Mouse (Mus musculus): ENCODE data around the gene B830017H08Rik. TPM values are rescaled to one million over a fixed set of nuclear protein-coding genes. Genes with fewer than 3 reads are reported as not detected.

Gene B830017H08Rik
- polyA plus RNA-seq, 1 experiment from 2014 or later: not detected

DNA sequence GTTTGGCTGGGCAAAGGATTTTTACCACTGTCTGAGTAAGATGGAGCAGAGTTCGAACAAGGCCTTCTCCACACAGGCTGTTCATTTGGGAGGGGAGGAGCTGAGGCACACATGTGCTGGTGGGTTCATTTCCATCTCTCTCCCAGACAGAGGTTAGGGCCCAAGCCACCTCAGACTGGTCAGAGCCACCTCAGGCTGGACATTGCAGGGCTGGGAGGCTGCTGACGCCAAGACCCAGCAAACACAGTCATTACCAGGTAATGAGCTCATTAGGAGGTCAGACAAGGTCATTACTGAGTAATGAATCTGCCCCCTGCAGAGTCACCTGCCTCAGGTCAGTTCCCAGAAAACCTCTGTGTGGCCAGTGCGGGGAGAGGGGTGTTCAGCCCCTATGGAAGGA, 4.1 kb upstream of the B830017H08Rik start:
- Histone ChIP-seq H3K4me2 (ENCODE audit: low read length) (no peak overlapping the region), H3K9ac (ENCODE audit: low read length) (no peak overlapping the region), H3K4me1 (ENCODE audit: control insufficient read depth in 2 of 2, insufficient read depth in 2 of 2, low read length in 2 of 2) (peaks cover 0 to 4% of the 10 kb centered on the region in 2 experiments; a peak in 2 of 4 replicates), H3K9me3 (ENCODE audit: control insufficient read depth, low read length) (no peaks in the 10 kb centered on the region), H3K4me3 (ENCODE audit: control insufficient read depth in 1 of 2, insufficient read depth in 1 of 2, low read depth in 1 of 2, low read length in 2 of 2) (no peak overlapping the region), H3K36me3 (ENCODE audit: control insufficient read depth, insufficient read depth, low read length) (no peaks in the 10 kb centered on the region), H3K27ac (replicated peaks in 1 of 2; ENCODE audit: control insufficient read depth in 1 of 2, insufficient read depth in 1 of 2, low read depth in 2 of 2, low read length in 2 of 2) (no peak overlapping the region), H3K27me3 (ENCODE audit: control insufficient read depth, insufficient read depth, low read length) (peaks cover 49% of the 10 kb centered on the region)
- WGBS: 82% methylated on average over 3 of the region's 3 CpGs
- no peak for ATAC-seq (ENCODE audit: insufficient number of reproducible peaks, insufficient read depth, low FRiP score, low read depth)

GRCm38 (mm10) chr16:17830385-17831178, 2.3 kb upstream of the B830017H08Rik start:
- ATAC-seq (ENCODE audit: insufficient number of reproducible peaks, insufficient read depth, low FRiP score, low read depth): no peak
- H3K4me1 ChIP-seq (ENCODE audit: control insufficient read depth in 2 of 2, insufficient read depth in 2 of 2, low read length in 2 of 2): peaks cover 2 to 7% of the 10 kb centered on the region in 2 experiments; a peak in 2 of 4 replicates
- no peaks in the 10 kb centered on the region for H3K9me3 ChIP-seq (ENCODE audit: control insufficient read depth, low read length)
- no peak overlapping the region for H3K27ac ChIP-seq (replicated peaks in 1 of 2; ENCODE audit: control insufficient read depth in 1 of 2, insufficient read depth in 1 of 2, low read depth in 2 of 2, low read length in 2 of 2)
- peaks cover 66% of the 10 kb centered on the region for H3K27me3 ChIP-seq (ENCODE audit: control insufficient read depth, insufficient read depth, low read length)
- H3K4me2 ChIP-seq (ENCODE audit: low read length): no peak overlapping the region
- 72% methylated on average over 10 of the region's 10 CpGs for WGBS
- no peak overlapping the region for H3K4me3 ChIP-seq (ENCODE audit: control insufficient read depth in 1 of 2, insufficient read depth in 1 of 2, low read depth in 1 of 2, low read length in 2 of 2)
- H3K36me3 ChIP-seq (ENCODE audit: control insufficient read depth, insufficient read depth, low read length): no peaks in the 10 kb centered on the region
- H3K9ac ChIP-seq (ENCODE audit: low read length): no peak overlapping the region

DNA sequence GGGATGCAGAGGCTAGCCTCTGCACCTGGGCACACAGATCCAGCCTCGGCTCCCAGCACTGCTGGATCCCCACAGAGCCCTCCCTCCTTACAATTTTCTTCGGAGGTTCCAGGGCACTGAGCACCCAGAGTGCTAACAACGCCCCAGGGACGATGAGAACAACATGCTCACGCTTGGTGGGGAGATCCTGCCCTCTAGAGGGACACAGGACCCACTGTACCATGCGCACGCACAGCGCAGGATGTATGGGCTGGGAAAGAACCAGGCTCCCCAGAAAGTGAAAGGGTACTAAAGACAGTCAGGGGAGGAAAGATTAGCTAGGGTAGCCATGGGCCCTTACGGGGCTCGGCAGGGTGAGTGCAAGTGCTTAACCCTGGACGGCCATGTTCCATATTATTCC, 1.1 kb upstream of the B830017H08Rik start:
- H3K9ac ChIP-seq (ENCODE audit: low read length): no peak overlapping the region
- no peak overlapping the region for H3K4me3 ChIP-seq (ENCODE audit: control insufficient read depth in 1 of 2, insufficient read depth in 1 of 2, low read depth in 1 of 2, low read length in 2 of 2)
- WGBS: 17% methylated on average over 11 of the region's 11 CpGs
- no peak overlapping the region for H3K27ac ChIP-seq (replicated peaks in 1 of 2; ENCODE audit: control insufficient read depth in 1 of 2, insufficient read depth in 1 of 2, low read depth in 2 of 2, low read length in 2 of 2)
- H3K4me2 ChIP-seq (ENCODE audit: low read length): no peak overlapping the region
- no peaks in the 10 kb centered on the region for H3K9me3 ChIP-seq (ENCODE audit: control insufficient read depth, low read length)
- no peaks in the 10 kb centered on the region for H3K36me3 ChIP-seq (ENCODE audit: control insufficient read depth, insufficient read depth, low read length)
- peaks cover 75% of the 10 kb centered on the region for H3K27me3 ChIP-seq (ENCODE audit: control insufficient read depth, insufficient read depth, low read length)
- peaks cover 2 to 7% of the 10 kb centered on the region in 2 experiments; a peak in 2 of 4 replicates for H3K4me1 ChIP-seq (ENCODE audit: control insufficient read depth in 2 of 2, insufficient read depth in 2 of 2, low read length in 2 of 2)
- no peak for ATAC-seq (ENCODE audit: insufficient number of reproducible peaks, insufficient read depth, low FRiP score, low read depth)

- H3K27ac ChIP-seq (replicated peaks in 1 of 2; ENCODE audit: control insufficient read depth in 1 of 2, insufficient read depth in 1 of 2, low read depth in 2 of 2, low read length in 2 of 2): no peak overlapping the region
- H3K4me2 ChIP-seq (ENCODE audit: low read length): peak overlapping the region; percentile 99
Measured at GRCm38 (mm10) chr16:17833321-17833680, 380 bp downstream of the B830017H08Rik start.

GRCm38 (mm10) chr16:17833681-17834399, 919 bp downstream of the B830017H08Rik start:
- ATAC-seq (ENCODE audit: insufficient number of reproducible peaks, insufficient read depth, low FRiP score, low read depth): no peak
- no peaks in the 10 kb centered on the region for H3K36me3 ChIP-seq (ENCODE audit: control insufficient read depth, insufficient read depth, low read length)
- H3K27ac ChIP-seq (replicated peaks in 1 of 2; ENCODE audit: control insufficient read depth in 1 of 2, insufficient read depth in 1 of 2, low read depth in 2 of 2, low read length in 2 of 2): no peak overlapping the region
- H3K4me3 ChIP-seq (ENCODE audit: control insufficient read depth in 1 of 2, insufficient read depth in 1 of 2, low read depth in 1 of 2, low read length in 2 of 2): peak overlapping the region; percentile 47 to 61
- peak overlapping the region; percentile 99 for H3K4me2 ChIP-seq (ENCODE audit: low read length)
- peaks cover 2 to 7% of the 10 kb centered on the region in 2 experiments; a peak in 2 of 4 replicates for H3K4me1 ChIP-seq (ENCODE audit: control insufficient read depth in 2 of 2, insufficient read depth in 2 of 2, low read length in 2 of 2)
- H3K9ac ChIP-seq (ENCODE audit: low read length): peak overlapping the region; percentile 69
- peaks cover 76% of the 10 kb centered on the region for H3K27me3 ChIP-seq (ENCODE audit: control insufficient read depth, insufficient read depth, low read length)
- H3K9me3 ChIP-seq (ENCODE audit: control insufficient read depth, low read length): no peaks in the 10 kb centered on the region
- 0% methylated on average over 60 of the region's 103 CpGs for WGBS

More at GRCm38 (mm10) chr16:17833321-17833680, 380 bp downstream of the B830017H08Rik start:
- H3K4me3 ChIP-seq (ENCODE audit: control insufficient read depth in 1 of 2, insufficient read depth in 1 of 2, low read depth in 1 of 2, low read length in 2 of 2): peak overlapping the region; percentile 47 to 61
- H3K27me3 ChIP-seq (ENCODE audit: control insufficient read depth, insufficient read depth, low read length): peaks cover 76% of the 10 kb centered on the region
- no peaks in the 10 kb centered on the region for H3K9me3 ChIP-seq (ENCODE audit: control insufficient read depth, low read length)
- peak overlapping the region; percentile 69 for H3K9ac ChIP-seq (ENCODE audit: low read length)
- no peaks in the 10 kb centered on the region for H3K36me3 ChIP-seq (ENCODE audit: control insufficient read depth, insufficient read depth, low read length)
- H3K4me1 ChIP-seq (ENCODE audit: control insufficient read depth in 2 of 2, insufficient read depth in 2 of 2, low read length in 2 of 2): peaks cover 2 to 7% of the 10 kb centered on the region in 2 experiments; a peak in 2 of 4 replicates
- ATAC-seq (ENCODE audit: insufficient number of reproducible peaks, insufficient read depth, low FRiP score, low read depth): no peak
- 1% methylated on average over 37 of the region's 37 CpGs for WGBS

DNA sequence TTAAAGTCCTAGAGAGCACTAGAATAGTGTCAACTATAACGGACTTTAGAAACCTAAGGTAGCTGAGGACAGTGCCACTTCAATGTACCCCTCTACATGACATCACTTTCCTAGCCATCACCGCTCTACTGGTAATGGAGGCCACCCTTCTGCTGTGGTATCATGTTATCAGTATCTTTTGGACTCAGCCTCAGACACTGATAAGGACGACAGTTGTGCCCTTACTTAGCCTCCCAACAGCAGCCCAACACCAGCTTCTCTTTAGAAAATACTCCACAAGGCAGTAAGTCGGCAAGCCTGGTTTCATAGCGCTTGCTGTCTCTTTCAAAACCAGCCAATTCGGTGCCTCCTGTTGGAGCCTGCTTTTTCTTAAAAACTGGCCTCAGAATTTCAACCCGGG, 1.6 kb downstream of the B830017H08Rik start:
- H3K9me3 ChIP-seq (ENCODE audit: control insufficient read depth, low read length): no peaks in the 10 kb centered on the region
- ATAC-seq (ENCODE audit: insufficient number of reproducible peaks, insufficient read depth, low FRiP score, low read depth): no peak
- no peak overlapping the region for H3K27ac ChIP-seq (replicated peaks in 1 of 2; ENCODE audit: control insufficient read depth in 1 of 2, insufficient read depth in 1 of 2, low read depth in 2 of 2, low read length in 2 of 2)
- H3K4me3 ChIP-seq (ENCODE audit: control insufficient read depth in 1 of 2, insufficient read depth in 1 of 2, low read depth in 1 of 2, low read length in 2 of 2): peak overlapping the region in 1 of 2 experiments; percentile 61; a peak in 2 of 4 replicates
- H3K4me2 ChIP-seq (ENCODE audit: low read length): peak overlapping the region; percentile 99
- peaks cover 2 to 7% of the 10 kb centered on the region in 2 experiments; a peak in 2 of 4 replicates for H3K4me1 ChIP-seq (ENCODE audit: control insufficient read depth in 2 of 2, insufficient read depth in 2 of 2, low read length in 2 of 2)
- H3K27me3 ChIP-seq (ENCODE audit: control insufficient read depth, insufficient read depth, low read length): peaks cover 73% of the 10 kb centered on the region
- no peaks in the 10 kb centered on the region for H3K36me3 ChIP-seq (ENCODE audit: control insufficient read depth, insufficient read depth, low read length)
- no peak overlapping the region for H3K9ac ChIP-seq (ENCODE audit: low read length)
- 46% methylated on average over 7 of the region's 7 CpGs for WGBS

DNA sequence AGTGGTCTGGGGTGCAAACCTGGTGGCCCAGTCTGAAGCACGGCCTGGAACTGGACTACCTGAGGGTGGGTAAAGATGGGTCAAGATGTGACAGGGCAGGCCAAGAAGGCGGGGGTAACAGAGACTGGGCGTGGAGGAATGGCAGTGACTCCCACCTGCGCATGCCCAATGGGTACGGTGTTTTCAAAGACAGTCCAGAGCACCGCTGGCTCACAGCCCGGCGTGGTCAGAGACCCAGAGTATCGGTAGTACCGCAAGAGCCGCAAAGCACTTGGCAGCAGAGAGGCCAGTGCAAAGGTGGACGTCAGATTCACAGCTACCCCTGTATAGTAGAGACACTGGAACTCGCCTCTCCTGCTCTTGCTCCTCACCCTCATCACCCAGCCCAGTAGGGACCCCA, 2.6 kb downstream of the B830017H08Rik start:
- no peak overlapping the region for H3K4me2 ChIP-seq (ENCODE audit: low read length)
- no peak for ATAC-seq (ENCODE audit: insufficient number of reproducible peaks, insufficient read depth, low FRiP score, low read depth)

More for the DNA sequence above, 2.6 kb downstream of the B830017H08Rik start:
- 51% methylated on average over 13 of the region's 13 CpGs for WGBS
- Histone ChIP-seq H3K4me3 (ENCODE audit: control insufficient read depth in 1 of 2, insufficient read depth in 1 of 2, low read depth in 1 of 2, low read length in 2 of 2) (no peak overlapping the region), H3K27ac (replicated peaks in 1 of 2; ENCODE audit: control insufficient read depth in 1 of 2, insufficient read depth in 1 of 2, low read depth in 2 of 2, low read length in 2 of 2) (no peak overlapping the region), H3K36me3 (ENCODE audit: control insufficient read depth, insufficient read depth, low read length) (0 out of 2 replicates have a peak, but pooled peaks cover 6% of the 10 kb centered on the region), H3K9ac (ENCODE audit: low read length) (no peak overlapping the region), H3K4me1 (ENCODE audit: control insufficient read depth in 2 of 2, insufficient read depth in 2 of 2, low read length in 2 of 2) (peaks cover 2 to 7% of the 10 kb centered on the region in 2 experiments; a peak in 2 of 4 replicates), H3K27me3 (ENCODE audit: control insufficient read depth, insufficient read depth, low read length) (peaks cover 64% of the 10 kb centered on the region), H3K9me3 (ENCODE audit: control insufficient read depth, low read length) (no peaks in the 10 kb centered on the region)
